Comparison of ENCODE assay signal across 15 mouse cellular contexts in the genomic region with DNA sequence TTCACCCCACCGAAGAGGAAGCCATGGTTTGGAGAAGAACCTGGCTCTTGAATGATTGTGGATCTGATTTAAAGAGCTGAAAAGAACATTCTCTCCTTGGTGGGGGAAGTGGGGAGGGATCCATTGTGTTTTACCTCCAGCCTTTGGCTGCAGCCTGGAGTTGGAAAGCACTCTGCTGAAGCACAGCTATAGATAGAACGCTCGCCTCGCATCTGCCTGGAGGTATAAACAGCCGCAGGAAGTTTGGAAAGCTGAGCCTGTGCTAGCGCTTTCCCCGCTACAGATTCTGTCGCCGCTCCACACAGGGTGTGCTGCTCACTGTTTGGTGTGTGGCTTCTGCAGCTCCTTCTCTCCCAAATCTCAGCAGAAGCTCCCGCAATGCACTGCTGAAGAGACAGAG.
DNase-seq lines count a peak whose midpoint lies in the region; ATAC-seq and TF ChIP-seq lines count a peak whose summit lies in the region.
"Had no signal": no experiment of that assay in that cellular context is flagged by ENCODE, and none has a peak within 500 bp of the region (broad histone marks: within the 10 kb centered on the region; RNA-seq: fewer than 3 reads in every experiment).

No protein-coding gene starts in this region.

- H3K4me1 ChIP-seq in forebrain, postnatal 0 days (ENCODE audit: insufficient read depth), result no peaks in the 10 kb centered on the region
- no peaks in the 10 kb centered on the region for H3K4me1 ChIP-seq in forebrain, embryonic 13.5 days
- H3K4me1 ChIP-seq: forebrain, embryonic 12.5 days; hindbrain, embryonic 10.5 days had no signal

- H3K36me3 ChIP-seq in forebrain, postnatal 0 days (ENCODE audit: insufficient read depth), result no peaks in the 10 kb centered on the region
- no peaks in the 10 kb centered on the region for H3K36me3 ChIP-seq in forebrain, embryonic 13.5 days (ENCODE audit: poor library complexity, severe bottlenecking)
- H3K36me3 ChIP-seq: forebrain, embryonic 12.5 days; hindbrain, embryonic 10.5 days had no signal

- peak; percentile 18 for DNase-seq in forebrain, postnatal 0 days
- peak; percentile 80 for DNase-seq in brain, adult 2 months (ENCODE audit: low read depth, low spot score)
- DNase-seq in left cerebral cortex, postnatal 36 days (ENCODE audit: low spot score in 2 of 2), result peak; percentile 53 to 69
- DNase-seq in lung, postnatal 4 days, result peak; percentile 39 to 75
- no peak for DNase-seq in gastrocnemius, postnatal 10 days
- DNase-seq in adrenal gland, adult 8-10 months, result no peak
- no peak for DNase-seq in kidney, postnatal 25 days
- DNase-seq: adrenal gland, adult 2 months; cerebellum, postnatal 36 days; gastrocnemius, postnatal 25 days; kidney, adult 11 months had no signal

- intact Hi-C loops in left cerebral cortex, postnatal 36 days (cut with DNase I), result no loop called here

- ATAC-seq in forebrain, postnatal 0 days, result no peak; the same call in 1 of the 2 replicates
- no peak for ATAC-seq in forebrain, embryonic 13.5 days
- ATAC-seq: Patski had no signal

- H3K27me3 ChIP-seq in forebrain, postnatal 0 days (ENCODE audit: insufficient read depth, low read length), result no peaks in the 10 kb centered on the region
- no peaks in the 10 kb centered on the region for H3K27me3 ChIP-seq in forebrain, embryonic 13.5 days
- H3K27me3 ChIP-seq: forebrain, embryonic 12.5 days had no signal

- H3K4me2 ChIP-seq in forebrain, postnatal 0 days (ENCODE audit: low read depth), result no peak overlapping the region
- no peak overlapping the region for H3K4me2 ChIP-seq in forebrain, embryonic 13.5 days
- H3K4me2 ChIP-seq: forebrain, embryonic 12.5 days had no signal

- WGBS in forebrain, postnatal 0 days, result 71% methylated on average over 10 of the region's 10 CpGs
- 92% methylated on average over 10 of the region's 10 CpGs for WGBS in forebrain, embryonic 13.5 days

- no peak overlapping the region for H3K4me3 ChIP-seq in forebrain, postnatal 0 days (ENCODE audit: low read depth, low read length)
- H3K4me3 ChIP-seq in forebrain, embryonic 13.5 days, result no peak overlapping the region
- H3K4me3 ChIP-seq: forebrain, embryonic 12.5 days; hindbrain, embryonic 10.5 days had no signal

- H3K9me3 ChIP-seq in forebrain, postnatal 0 days (ENCODE audit: low read length), result no peaks in the 10 kb centered on the region
- 0 out of 2 replicates have a peak, but pooled peaks cover 5% of the 10 kb centered on the region for H3K9me3 ChIP-seq in forebrain, embryonic 13.5 days (replicated peaks)
- H3K9me3 ChIP-seq: forebrain, embryonic 12.5 days had no signal

- no peak overlapping the region for H3K27ac ChIP-seq in forebrain, postnatal 0 days (ENCODE audit: low read depth, low read length)
- H3K27ac ChIP-seq in forebrain, embryonic 13.5 days, result no peak overlapping the region
- H3K27ac ChIP-seq: forebrain, embryonic 12.5 days had no signal

- TF ChIP-seq CTCF in forebrain, postnatal 0 days (IDR thresholded peaks at IDR 0.05; ENCODE audit: low read depth), result no peak

- no peak overlapping the region for H3K9ac ChIP-seq in forebrain, postnatal 0 days
- no peak overlapping the region for H3K9ac ChIP-seq in forebrain, embryonic 13.5 days
- H3K9ac ChIP-seq: forebrain, embryonic 12.5 days had no signal

Comparison
In these comparisons a context has a peak if more than half of its experiments do, and no peak if none do; other contexts are left out.
1. DNase-seq: peak in forebrain, postnatal 0 days (single experiment), brain, adult 2 months (single experiment), left cerebral cortex, postnatal 36 days (2 of 2) and lung, postnatal 4 days (2 of 2); none in gastrocnemius, postnatal 10 days (single experiment), adrenal gland, adult 8-10 months (single experiment) and kidney, postnatal 25 days (0 of 2).